Mouse (Mus musculus): ENCODE results near the gene A1bg. TPM values are rescaled to one million over a fixed set of nuclear protein-coding genes. Genes with fewer than 3 reads are reported as not detected.

Gene A1bg
- polyA plus RNA-seq (2012; rRNA removed) (not detected in 2 replicates), polyA plus RNA-seq (2014; fragmentation: Nextera tagmentation; extraction: Ambion mirVana) (not detected in 2 replicates)

DNA sequence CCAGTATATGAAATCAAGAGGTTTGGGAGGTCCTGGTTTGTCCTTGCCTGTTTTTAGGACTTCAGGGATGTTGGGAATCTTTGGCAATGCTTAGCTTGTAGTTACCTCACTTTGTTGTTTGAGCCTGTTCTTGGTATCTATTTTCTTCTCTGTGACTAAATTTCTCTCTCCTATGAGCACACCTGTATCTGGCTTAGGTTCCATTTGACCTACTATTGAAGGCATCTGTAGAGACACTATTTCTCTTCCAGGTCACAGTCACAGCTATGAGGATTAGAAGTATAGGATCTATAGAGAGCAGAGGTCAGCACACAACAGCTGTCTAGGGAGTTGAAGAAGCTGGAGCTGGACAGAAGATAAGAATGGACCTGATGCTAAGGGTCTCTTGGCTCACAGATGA lies at the start of gene A1bg:
TSS of gene A1bg (minus strand) at position 101 of the 400 bp plus-strand sequence.
- no peak for DNase-seq (ENCODE audit: low read depth in 3 of 3, low spot score in 3 of 3)
- H3K9me3 ChIP-seq (ENCODE audit: control insufficient read depth, low read length), result no peaks in the 10 kb centered on the region
- no peaks in the 10 kb centered on the region for H3K36me3 ChIP-seq (replicated peaks; ENCODE audit: control insufficient read depth, insufficient read depth, low read depth)
- no peak within 1 kb of the TSS for H3K9ac ChIP-seq (replicated peaks)
- H3K4me1 ChIP-seq (replicated peaks; ENCODE audit: control insufficient read depth in 2 of 2, insufficient read depth in 2 of 2, low read length in 1 of 2), result no peaks in the 10 kb centered on the region
- no peak within 1 kb of the TSS for H3K4me2 ChIP-seq (ENCODE audit: low read depth)
- ATAC-seq (ENCODE audit: insufficient read depth), result no peak
- H3K4me3 ChIP-seq (ENCODE audit: insufficient read depth in 1 of 2, low read depth in 2 of 2, low read length in 2 of 2), result no peak within 1 kb of the TSS
- no peak within 1 kb of the TSS for H3K27ac ChIP-seq
- TF ChIP-seq EP300 (IDR thresholded peaks at IDR 0.05; ENCODE audit: low read depth) (no peak), CTCF (IDR thresholded peaks at IDR 0.05; ENCODE audit: low read depth) (no peak)
- H3K27me3 ChIP-seq (ENCODE audit: control insufficient read depth, insufficient read depth, low read length), result no peaks in the 10 kb centered on the region

DNA sequence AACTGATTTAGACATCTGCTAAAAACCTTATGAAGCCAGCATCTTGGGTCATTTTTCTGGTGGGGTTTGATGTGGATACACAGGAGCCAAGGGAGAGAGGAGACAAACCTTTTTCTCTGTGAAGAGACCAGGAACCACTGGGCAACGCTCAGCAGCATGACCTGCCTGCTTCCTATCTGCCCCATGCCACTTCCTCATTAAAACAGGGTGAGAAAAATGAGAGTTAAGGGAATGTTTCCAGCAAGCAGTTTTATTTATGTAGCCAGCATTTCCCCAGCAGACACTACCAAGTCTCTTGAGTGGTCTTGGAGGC lies 45.7 kb upstream of the A1bg start:
- H3K9ac ChIP-seq (replicated peaks), result no peak overlapping the region
- no peaks in the 10 kb centered on the region for H3K9me3 ChIP-seq (ENCODE audit: control insufficient read depth, low read length)
- H3K4me2 ChIP-seq (ENCODE audit: low read depth), result no peak overlapping the region
- no peaks in the 10 kb centered on the region for H3K36me3 ChIP-seq (replicated peaks; ENCODE audit: control insufficient read depth, insufficient read depth, low read depth)
- ATAC-seq (ENCODE audit: insufficient read depth) (no peak), DNase-seq (ENCODE audit: low read depth in 3 of 3, low spot score in 3 of 3) (no peak)
- no peak for TF ChIP-seq EP300 (IDR thresholded peaks at IDR 0.05; ENCODE audit: low read depth)
- TF ChIP-seq CTCF (IDR thresholded peaks at IDR 0.05; ENCODE audit: low read depth), result no peak
- H3K27me3 ChIP-seq (ENCODE audit: control insufficient read depth, insufficient read depth, low read length), result no peaks in the 10 kb centered on the region
- no peak overlapping the region for H3K4me3 ChIP-seq (ENCODE audit: insufficient read depth in 1 of 2, low read depth in 2 of 2, low read length in 2 of 2)
- 20% methylated on average over 1 of the region's 1 CpGs for WGBS (ENCODE audit: insufficient replicate concordance)
- no peaks in the 10 kb centered on the region for H3K4me1 ChIP-seq (replicated peaks; ENCODE audit: control insufficient read depth in 2 of 2, insufficient read depth in 2 of 2, low read length in 1 of 2)
- no peak overlapping the region for H3K27ac ChIP-seq

DNA sequence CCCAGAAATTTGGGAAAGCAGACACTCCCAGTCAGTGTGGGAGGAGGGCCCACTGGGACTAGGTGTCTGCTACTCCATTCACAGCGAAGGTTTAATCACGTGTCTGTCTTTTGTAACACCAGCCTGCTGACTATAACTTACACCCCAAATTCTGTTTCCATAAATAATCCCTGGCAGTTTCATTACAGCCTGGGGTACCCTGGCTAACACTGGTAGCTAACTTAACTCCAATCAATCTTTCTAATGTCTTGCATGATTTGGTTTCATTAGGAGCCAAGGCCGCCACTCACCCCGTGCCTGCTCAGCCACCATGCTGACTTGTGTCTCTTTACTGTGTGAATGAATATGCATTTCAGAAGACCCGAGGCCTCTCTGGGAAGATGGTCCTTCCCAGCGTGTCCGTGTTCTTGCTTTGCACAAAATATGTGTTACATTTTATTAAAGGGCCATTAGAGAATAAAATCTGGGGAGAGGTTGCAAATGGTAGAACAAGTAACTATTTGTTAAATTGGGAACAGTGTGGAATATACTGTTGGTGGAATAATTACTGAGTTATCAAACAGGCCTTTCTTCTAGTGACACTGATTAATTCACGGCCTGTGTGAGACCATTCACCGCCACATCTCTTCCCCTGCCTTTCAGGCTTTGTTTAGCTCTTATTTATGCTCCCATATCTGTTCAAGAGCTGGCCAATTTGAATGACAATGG lies 45.2 kb upstream of the A1bg start:
- Histone ChIP-seq H3K27ac (no peak overlapping the region), H3K36me3 (replicated peaks; ENCODE audit: control insufficient read depth, insufficient read depth, low read depth) (no peaks in the 10 kb centered on the region), H3K9me3 (ENCODE audit: control insufficient read depth, low read length) (no peaks in the 10 kb centered on the region), H3K4me1 (replicated peaks; ENCODE audit: control insufficient read depth in 2 of 2, insufficient read depth in 2 of 2, low read length in 1 of 2) (no peaks in the 10 kb centered on the region), H3K9ac (replicated peaks) (no peak overlapping the region), H3K27me3 (ENCODE audit: control insufficient read depth, insufficient read depth, low read length) (no peaks in the 10 kb centered on the region), H3K4me3 (ENCODE audit: insufficient read depth in 1 of 2, low read depth in 2 of 2, low read length in 2 of 2) (no peak overlapping the region), H3K4me2 (ENCODE audit: low read depth) (no peak overlapping the region)
- DNase-seq (ENCODE audit: low read depth in 3 of 3, low spot score in 3 of 3), result no peak
- 64% methylated on average over 9 of the region's 9 CpGs for WGBS (ENCODE audit: insufficient replicate concordance)
- TF ChIP-seq CTCF (IDR thresholded peaks at IDR 0.05; ENCODE audit: low read depth) (no peak), EP300 (IDR thresholded peaks at IDR 0.05; ENCODE audit: low read depth) (no peak)
- ATAC-seq (ENCODE audit: insufficient read depth), result no peak

GRCm38 (mm10) chr15:60925686-60926085 lies 2.9 kb upstream of the A1bg start:
- no peaks in the 10 kb centered on the region for H3K27me3 ChIP-seq (ENCODE audit: control insufficient read depth, insufficient read depth, low read length)
- no peak overlapping the region for H3K4me2 ChIP-seq (ENCODE audit: low read depth)
- no peak overlapping the region for H3K4me3 ChIP-seq (ENCODE audit: insufficient read depth in 1 of 2, low read depth in 2 of 2, low read length in 2 of 2)
- H3K9ac ChIP-seq (replicated peaks), result no peak overlapping the region
- no peak for TF ChIP-seq EP300 (IDR thresholded peaks at IDR 0.05; ENCODE audit: low read depth)
- no peak for TF ChIP-seq CTCF (IDR thresholded peaks at IDR 0.05; ENCODE audit: low read depth)
- no peak overlapping the region for H3K27ac ChIP-seq
- ATAC-seq (ENCODE audit: insufficient read depth), result no peak
- DNase-seq (ENCODE audit: low read depth in 3 of 3, low spot score in 3 of 3), result no peak
- 46% methylated on average over 4 of the region's 4 CpGs for WGBS (ENCODE audit: insufficient replicate concordance)
- no peaks in the 10 kb centered on the region for H3K36me3 ChIP-seq (replicated peaks; ENCODE audit: control insufficient read depth, insufficient read depth, low read depth)
- no peaks in the 10 kb centered on the region for H3K9me3 ChIP-seq (ENCODE audit: control insufficient read depth, low read length)
- no peaks in the 10 kb centered on the region for H3K4me1 ChIP-seq (replicated peaks; ENCODE audit: control insufficient read depth in 2 of 2, insufficient read depth in 2 of 2, low read length in 1 of 2)

DNA sequence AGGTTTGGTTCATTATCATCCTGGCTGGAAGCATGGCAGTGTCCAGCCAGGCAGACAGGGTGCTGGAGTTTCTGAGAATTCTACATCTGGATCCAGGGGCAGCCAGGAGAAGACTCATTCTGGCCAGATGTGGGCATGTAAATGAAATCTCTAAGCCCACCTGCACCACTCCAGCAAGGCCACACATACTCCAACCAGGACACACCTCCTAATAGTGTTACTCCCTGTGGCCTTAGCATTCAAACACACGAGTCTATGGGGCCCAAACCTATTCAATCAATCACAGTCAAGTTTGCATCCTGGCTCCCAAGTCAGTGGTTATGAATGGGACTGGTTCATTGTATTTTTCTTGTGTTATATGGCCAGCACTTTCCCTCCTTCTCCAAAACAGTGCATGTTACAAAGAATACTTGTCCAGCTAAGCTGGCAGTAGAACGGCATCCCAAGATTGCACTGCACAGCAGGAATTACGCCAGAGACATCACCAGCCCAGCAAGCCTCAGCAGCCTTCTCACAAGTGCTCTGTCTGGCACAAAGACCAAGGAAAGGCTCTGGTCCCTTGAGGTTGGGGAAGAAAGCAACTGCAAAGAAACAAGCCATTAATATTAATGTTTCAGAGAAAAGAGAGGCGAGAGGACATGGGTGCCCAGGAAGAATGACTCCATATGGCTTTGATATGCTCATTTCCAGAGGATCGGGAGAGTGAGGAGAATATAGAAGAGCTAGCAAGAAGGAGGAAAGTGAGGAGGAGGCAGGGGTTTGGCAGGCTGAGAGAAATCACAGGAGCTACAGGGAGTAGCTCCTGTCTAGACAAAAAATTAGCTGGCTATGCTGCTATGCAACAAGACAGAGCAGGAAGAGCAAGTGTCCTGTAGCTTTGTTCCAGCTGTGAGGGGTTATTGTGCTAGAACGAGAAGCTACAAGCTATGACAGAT lies 18.8 kb downstream of the A1bg start:
- TF ChIP-seq CTCF (IDR thresholded peaks at IDR 0.05; ENCODE audit: low read depth), result no peak
- no peak for TF ChIP-seq EP300 (IDR thresholded peaks at IDR 0.05; ENCODE audit: low read depth)
- Histone ChIP-seq H3K4me1 (replicated peaks; ENCODE audit: control insufficient read depth in 2 of 2, insufficient read depth in 2 of 2, low read length in 1 of 2) (no peaks in the 10 kb centered on the region), H3K9ac (replicated peaks) (no peak overlapping the region), H3K9me3 (ENCODE audit: control insufficient read depth, low read length) (no peaks in the 10 kb centered on the region), H3K27me3 (ENCODE audit: control insufficient read depth, insufficient read depth, low read length) (no peaks in the 10 kb centered on the region), H3K4me3 (ENCODE audit: insufficient read depth in 1 of 2, low read depth in 2 of 2, low read length in 2 of 2) (no peak overlapping the region), H3K36me3 (replicated peaks; ENCODE audit: control insufficient read depth, insufficient read depth, low read depth) (no peaks in the 10 kb centered on the region), H3K4me2 (ENCODE audit: low read depth) (no peak overlapping the region), H3K27ac (no peak overlapping the region)
- 59% methylated on average over 6 of the region's 6 CpGs for WGBS (ENCODE audit: insufficient replicate concordance)
- DNase-seq (ENCODE audit: low read depth in 3 of 3, low spot score in 3 of 3) (no peak), ATAC-seq (ENCODE audit: insufficient read depth) (no peak)
